Mouse (Mus musculus) megakaryocyte, adult 5-6 weeks (primary cell): ENCODE data around the gene Ccdc82. TPM values are rescaled to one million over a fixed set of nuclear protein-coding genes. Genes with fewer than 3 reads are reported as not detected.

ENCODE experiments used
- total RNA-seq, 2 experiments: library from RNA; stranded (forward) in 1 of 2; stranded (reverse) in 1 of 2; fragments of 153-499, 151-499 nt in 1 of 2; fragments of 221-1000, 200-1000 nt in 1 of 2; gene quantifications; 2 replicates each; pipeline versions ENCODE4 v1.2.3 to v1.2.4; 2015 to 2017

Ccdc82 gene
- total RNA-seq, 2 experiments from 2014 or later, result 38.8 to 60.1 TPM

Other genes starting within 250 kb of the Ccdc82 start
- 12.0 and 13.3 TPM in 2 replicates for gene Jrkl, start 1.1 kb upstream of the Ccdc82 start, total RNA-seq (2015)
- gene Jrkl, start 1.1 kb upstream of the Ccdc82 start, total RNA-seq (2017), result 16.9 and 22.1 TPM in 2 replicates
- gene Maml2, start 51.0 kb downstream of the Ccdc82 start, total RNA-seq (2015), result 2.0 and 3.0 TPM in 2 replicates
- 0.62 and 0.77 TPM in 2 replicates for gene Maml2, start 51.0 kb downstream of the Ccdc82 start, total RNA-seq (2017)
- not detected in 2 replicates for gene Gm17571, start 199.8 kb downstream of the Ccdc82 start, total RNA-seq (2015)
- not detected in 2 replicates for gene Gm17571, start 199.8 kb downstream of the Ccdc82 start, total RNA-seq (2017)